Mouse (Mus musculus) liver, postnatal 0 days (tissue): ENCODE data around the gene Efcab3.
"Not testable (repeated sequence)": the region's sequence is repeated elsewhere in the genome, so short reads cannot be mapped to it uniquely, and the experiment has no call there.

ENCODE experiments used
- CTCF ChIP-seq: sonication (generic); IDR thresholded peaks from 2 replicates; pipeline ENCODE4 v1.5.1; 2016; ENCODE audit warnings: antibody characterized with exemption, low read depth
- EP300 ChIP-seq: IDR thresholded peaks from 2 replicates; pipeline ENCODE4 v1.6.1; 2016; ENCODE audit warnings: antibody characterized with exemption, low read depth, mild to moderate bottlenecking

DNA sequence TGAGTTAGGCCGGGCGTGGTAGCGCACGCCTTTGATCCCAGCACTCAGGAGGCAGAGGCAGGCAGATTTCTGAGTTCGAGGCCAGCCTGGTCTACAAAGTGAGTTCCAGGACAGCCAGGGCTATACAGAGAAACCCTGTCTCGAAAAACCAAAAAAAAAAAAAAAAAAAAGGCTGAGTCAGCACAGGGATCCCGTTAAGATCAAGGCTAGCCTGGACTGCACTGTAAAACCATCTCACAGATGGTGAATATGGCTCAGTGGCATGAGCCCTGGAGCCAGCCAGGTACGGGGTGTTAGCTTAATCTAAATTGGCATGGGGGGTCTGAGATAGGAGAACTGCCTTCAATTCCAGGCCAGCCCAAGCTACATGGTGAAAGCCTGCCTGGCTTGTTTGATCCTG, 77.1 kb downstream of the Efcab3 start:
- not testable (repeated sequence) for TF ChIP-seq CTCF, EP300
